Mouse (Mus musculus) stomach, postnatal 0 days (tissue): ENCODE measurements at regions not wholly inside any gene's neighbourhood (a gene's known extent, or its start where the extent isn't known, plus 50 kb on each side); places are given as distances from the start of the nearest gene placed in this dataset.

Experiments
- ATAC-seq: fragments of 200-750 bp; cut with Nextera tagmentation; 2 replicates; pipeline ENCODE4 v1.8.0; 2017; ENCODE audit not compliant: low FRiP score, low TSS enrichment
- DNase-seq: peaks from one replicate; pipeline ENCODE4 v3.0.0-alpha.2; 2016; ENCODE audit warnings: low spot score
- H3K27ac ChIP-seq: fragments of 300-500 bp; sonication (generic); replicated peaks from 2 replicates; pipeline ENCODE4 v1.5.1; 2014; ENCODE audit warnings: mild to moderate bottlenecking, control low read depth
- H3K27me3 ChIP-seq: fragments of 300-500 bp; sonication (generic); 2 replicates; pipeline ENCODE4 v1.6.1; 2014; ENCODE audit warnings: low read length; ENCODE audit not compliant: control insufficient read depth, insufficient read depth
- H3K36me3 ChIP-seq: fragments of 300-500 bp; sonication (generic); 2 replicates; pipeline ENCODE4 v1.6.1; 2014; ENCODE audit warnings: low read length, mixed read lengths; ENCODE audit not compliant: control insufficient read depth, insufficient read depth
- H3K4me1 ChIP-seq: fragments of 300-500 bp; sonication (generic); replicated peaks from 2 replicates; pipeline ENCODE4 v1.6.1; 2014; ENCODE audit warnings: antibody characterized with exemption; ENCODE audit not compliant: control insufficient read depth, insufficient read depth
- H3K4me2 ChIP-seq: fragments of 300-500 bp; sonication (generic); replicated peaks from 2 replicates; pipeline ENCODE4 v1.6.1; 2014; ENCODE audit warnings: low read depth, mild to moderate bottlenecking, control low read depth, moderate library complexity
- H3K4me3 ChIP-seq: fragments of 300-500 bp; sonication (generic); 2 replicates; pipeline ENCODE4 v1.5.1; 2014; ENCODE audit warnings: low read depth, low read length, control low read depth
- H3K9ac ChIP-seq: fragments of 300-500 bp; sonication (generic); 2 replicates; pipeline ENCODE4 v1.6.1; 2014; ENCODE audit warnings: mild to moderate bottlenecking, low read length, control low read depth, mixed read lengths
- H3K9me3 ChIP-seq: fragments of 300-500 bp; sonication (generic); 2 replicates; pipeline ENCODE4 v1.6.1; 2016; ENCODE audit warnings: low read length; ENCODE audit not compliant: control insufficient read depth
- CTCF ChIP-seq: IDR thresholded peaks from 2 replicates; pipeline ENCODE4 v1.5.1; 2016; ENCODE audit warnings: antibody characterized with exemption, low read depth, mild to moderate bottlenecking, moderate library complexity
- EP300 ChIP-seq: optimal IDR thresholded peaks from 2 replicates; pipeline ENCODE3; 2016; ENCODE audit warnings: antibody characterized with exemption
- WGBS: fragments of 180-500 bp; shearing (Covaris S2); extraction: QIAGEN DNeasy Blood & Tissue Kit; methylation state at CpG from one replicate; pipeline ENCODE4 v1.1.7; 2014; 5-methylcytosine and 5-hydroxymethylcytosine counted together

DNA sequence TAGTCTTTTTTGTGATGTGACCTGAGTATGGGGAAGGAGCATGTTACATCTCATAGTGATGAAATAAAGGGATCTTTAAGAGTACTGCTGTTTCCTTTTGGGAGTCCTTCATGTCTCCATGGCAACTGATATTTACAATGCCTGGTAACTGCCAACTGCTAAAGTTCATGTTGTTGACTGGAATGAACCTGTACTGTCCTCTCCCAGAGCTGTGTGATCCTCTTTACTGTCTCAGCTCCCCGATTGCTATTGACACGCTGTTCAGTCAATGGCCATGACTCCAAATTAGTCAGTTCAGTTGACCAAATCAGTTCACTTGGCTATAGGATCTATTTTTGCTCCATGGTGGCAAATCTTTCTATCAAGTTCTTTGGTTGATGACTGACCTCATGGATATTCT lies 167.8 kb upstream of the H2al1a start:
- H3K4me3 ChIP-seq, result no peak overlapping the region
- H3K4me2 ChIP-seq, result no peak overlapping the region
- ATAC-seq, result no peak
- H3K9me3 ChIP-seq, result no peaks in the 10 kb centered on the region
- WGBS, result 98% methylated on average over 2 of the region's 2 CpGs
- H3K9ac ChIP-seq, result no peak overlapping the region
- H3K27ac ChIP-seq, result no peak overlapping the region
- no peaks in the 10 kb centered on the region for H3K4me1 ChIP-seq
- no peak for DNase-seq
- H3K36me3 ChIP-seq, result no peaks in the 10 kb centered on the region
- TF ChIP-seq EP300, result no peak
- TF ChIP-seq CTCF, result no peak
- no peaks in the 10 kb centered on the region for H3K27me3 ChIP-seq

DNA sequence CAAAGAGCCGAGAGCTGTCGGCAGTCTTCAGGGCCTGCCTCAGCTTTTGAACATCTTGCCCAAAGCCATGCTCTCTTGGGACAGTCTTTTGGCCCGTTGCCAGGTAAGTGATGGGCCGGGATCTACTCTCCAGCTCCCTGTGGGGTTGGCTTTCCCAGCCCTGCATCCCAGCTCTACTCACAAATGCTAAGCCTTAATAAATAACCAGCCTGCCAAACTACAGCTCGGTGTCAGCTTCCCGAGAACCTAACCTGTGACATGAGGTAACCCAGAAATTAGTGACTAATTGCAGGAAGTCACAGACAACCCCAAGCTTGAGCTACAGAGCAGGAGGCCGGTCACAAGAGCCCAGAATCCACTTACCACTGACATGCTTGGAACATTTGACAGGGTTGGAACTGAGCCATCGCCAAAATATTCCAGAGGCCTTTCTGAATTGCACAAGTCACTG lies 159.1 kb upstream of the H2al1a start:
- no peak overlapping the region for H3K27ac ChIP-seq
- TF ChIP-seq CTCF, result no peak
- TF ChIP-seq EP300, result no peak
- no peaks in the 10 kb centered on the region for H3K9me3 ChIP-seq
- 40% methylated on average over 8 of the region's 8 CpGs for WGBS
- H3K36me3 ChIP-seq, result no peaks in the 10 kb centered on the region
- no peak overlapping the region for H3K4me3 ChIP-seq
- no peaks in the 10 kb centered on the region for H3K4me1 ChIP-seq
- H3K4me2 ChIP-seq, result no peak overlapping the region
- DNase-seq (peak; percentile 16), ATAC-seq (no peak)
- no peaks in the 10 kb centered on the region for H3K27me3 ChIP-seq
- no peak overlapping the region for H3K9ac ChIP-seq

DNA sequence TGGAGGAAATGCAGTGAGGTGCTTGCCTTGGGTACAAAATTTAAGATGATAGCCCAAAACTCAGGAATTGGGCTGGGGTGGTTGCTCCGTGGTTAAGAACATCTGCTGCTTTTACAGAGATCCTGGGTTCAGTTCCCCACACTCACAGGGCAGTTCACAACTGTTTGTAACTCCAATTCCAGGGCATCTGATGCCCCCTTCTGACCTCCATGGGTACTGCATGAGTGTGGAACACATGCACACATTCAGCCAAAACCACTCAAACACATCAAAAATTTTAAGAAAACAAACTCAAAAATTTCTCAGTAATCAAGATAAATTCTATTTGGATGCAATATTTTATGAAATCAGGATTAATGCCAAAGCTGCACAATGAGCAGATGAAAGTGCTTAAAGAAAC lies 157.8 kb upstream of the H2al1a start:
- Histone ChIP-seq H3K4me3 (no peak overlapping the region), H3K36me3 (no peaks in the 10 kb centered on the region), H3K4me1 (no peaks in the 10 kb centered on the region), H3K27ac (no peak overlapping the region), H3K9ac (no peak overlapping the region), H3K27me3 (no peaks in the 10 kb centered on the region), H3K9me3 (no peaks in the 10 kb centered on the region), H3K4me2 (no peak overlapping the region)
- DNase-seq (no peak), ATAC-seq (no peak)
- TF ChIP-seq EP300 (no peak), CTCF (peak; percentile 50)
- 88% methylated on average over 1 of the region's 1 CpGs for WGBS

DNA sequence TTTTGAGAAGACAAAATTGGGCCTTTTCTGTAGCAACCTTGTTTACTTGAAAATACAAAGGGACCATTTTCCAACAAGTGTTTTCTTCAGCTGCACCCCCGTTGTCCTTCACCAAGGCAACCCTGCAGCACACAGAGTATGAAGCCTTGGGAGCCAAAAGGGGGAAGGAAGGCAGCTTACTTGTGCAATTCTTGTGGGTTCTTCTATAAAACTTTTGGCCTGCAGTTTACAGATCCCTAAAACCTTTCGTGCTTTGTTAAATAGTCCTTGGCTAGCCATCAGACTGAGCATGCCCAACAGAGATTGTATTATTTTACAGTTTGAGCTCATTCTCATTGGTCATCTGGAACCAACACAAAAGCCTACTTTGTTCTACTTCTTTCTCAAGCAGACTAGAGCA lies 140.6 kb upstream of the H2al1a start:
- WGBS, result 71% methylated on average over 2 of the region's 2 CpGs
- no peak overlapping the region for H3K4me3 ChIP-seq
- DNase-seq (no peak), ATAC-seq (no peak)
- no peaks in the 10 kb centered on the region for H3K27me3 ChIP-seq
- no peak overlapping the region for H3K9ac ChIP-seq
- H3K9me3 ChIP-seq, result no peaks in the 10 kb centered on the region
- H3K4me2 ChIP-seq, result no peak overlapping the region
- H3K36me3 ChIP-seq, result no peaks in the 10 kb centered on the region
- no peak overlapping the region for H3K27ac ChIP-seq
- TF ChIP-seq CTCF, result no peak
- H3K4me1 ChIP-seq, result no peaks in the 10 kb centered on the region

DNA sequence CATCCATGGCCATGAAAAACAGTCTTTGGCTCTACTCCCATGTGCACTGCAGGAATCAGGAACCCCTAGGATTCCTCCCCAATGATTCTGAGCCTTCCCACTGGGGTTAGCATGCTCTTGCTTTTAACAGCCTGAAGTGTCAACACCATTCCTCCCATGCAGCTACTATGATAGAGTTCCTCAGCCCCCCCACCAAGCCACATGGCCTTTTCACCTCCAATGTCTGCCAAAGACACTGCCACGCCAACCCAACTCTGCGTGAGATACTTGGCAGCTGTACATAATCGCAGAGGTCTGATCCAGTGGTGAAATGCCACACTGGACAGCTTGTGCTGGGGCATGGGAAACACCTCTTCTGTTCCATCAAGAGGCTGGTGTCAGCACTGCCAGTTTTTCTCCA lies 128.6 kb upstream of the H2al1a start:
- no peaks in the 10 kb centered on the region for H3K36me3 ChIP-seq
- no peaks in the 10 kb centered on the region for H3K27me3 ChIP-seq
- H3K4me3 ChIP-seq, result no peak overlapping the region
- ATAC-seq, result no peak
- 81% methylated on average over 3 of the region's 3 CpGs for WGBS
- H3K4me2 ChIP-seq, result no peak overlapping the region
- no peak overlapping the region for H3K9ac ChIP-seq
- H3K4me1 ChIP-seq, result no peaks in the 10 kb centered on the region
- DNase-seq, result no peak
- no peaks in the 10 kb centered on the region for H3K9me3 ChIP-seq
- H3K27ac ChIP-seq, result no peak overlapping the region
- no peak for TF ChIP-seq CTCF
- TF ChIP-seq EP300, result no peak

DNA sequence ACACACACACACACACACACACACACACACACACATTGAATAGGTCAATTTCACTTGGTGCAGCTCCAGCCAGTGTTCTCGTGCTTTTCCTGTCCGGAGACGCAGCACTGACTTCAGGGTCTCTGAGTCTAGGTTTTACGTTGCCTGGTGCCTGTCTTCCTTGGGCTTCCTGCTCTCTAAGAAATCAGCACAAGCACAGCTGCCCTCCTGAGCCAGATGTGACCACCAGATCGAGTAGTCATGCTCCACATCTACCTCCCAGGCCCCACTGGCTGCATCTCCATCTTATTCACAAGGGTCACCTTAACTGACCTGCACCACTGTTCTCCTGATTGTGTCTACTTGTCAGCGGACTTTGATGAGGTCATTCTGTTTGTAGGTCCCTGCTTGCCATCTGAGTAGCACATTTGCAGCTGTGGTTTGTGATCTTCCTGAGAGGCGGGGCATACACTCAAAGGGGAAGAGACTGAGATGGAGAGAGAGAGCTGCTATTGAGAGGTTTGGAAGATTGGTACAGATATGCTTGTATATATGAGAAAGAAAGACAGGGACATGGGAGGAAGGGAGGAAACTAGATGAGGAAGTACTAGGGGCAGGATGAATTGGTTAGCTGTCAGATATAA lies 118.8 kb upstream of the H2al1a start:
- Histone ChIP-seq H3K36me3 (no peaks in the 10 kb centered on the region), H3K4me3 (no peak overlapping the region), H3K9ac (no peak overlapping the region), H3K27me3 (no peaks in the 10 kb centered on the region), H3K9me3 (no peaks in the 10 kb centered on the region), H3K27ac (no peak overlapping the region), H3K4me1 (no peaks in the 10 kb centered on the region), H3K4me2 (no peak overlapping the region)
- 56% methylated on average over 7 of the region's 7 CpGs for WGBS
- DNase-seq (no peak), ATAC-seq (no peak)
- TF ChIP-seq EP300, result no peak
- TF ChIP-seq CTCF, result no peak
